Comparison of ENCODE assay signal across 8 mouse cellular contexts in the genomic region with DNA sequence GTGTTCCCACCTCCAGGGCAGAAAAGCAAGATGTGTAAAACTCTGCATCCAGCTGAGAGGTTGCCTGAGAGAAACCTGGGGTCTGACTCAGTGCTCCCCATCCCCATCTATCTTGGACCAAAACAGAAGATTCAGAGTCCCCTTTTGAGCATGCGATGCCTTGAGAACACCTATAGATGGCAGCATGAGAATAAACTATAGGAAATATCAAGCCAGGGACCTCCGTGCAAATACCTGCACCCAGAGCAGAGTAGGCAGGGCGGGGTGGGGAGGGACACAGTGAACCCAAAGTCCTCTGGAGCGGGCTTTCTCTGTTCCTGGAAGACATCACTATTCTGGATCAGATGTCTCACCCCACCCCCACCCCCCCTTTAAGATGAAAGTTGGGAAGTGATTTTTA. TPM values are rescaled to one million over a fixed set of nuclear protein-coding genes. Genes with fewer than 3 reads are reported as not detected.
DNase-seq lines count a peak whose midpoint lies in the region; TF ChIP-seq lines count a peak whose summit lies in the region.

No protein-coding gene starts in this region.

- TF ChIP-seq CTCF in kidney, adult 2 months (conservative IDR thresholded peaks at IDR 0.05; ENCODE audit: insufficient read depth, insufficient read length, low read depth, low read length), result 0 out of 2 replicates have a peak, but pooled peaks have one; percentile 16

- DNase-seq in cerebellum, postnatal 10 days, result peak; percentile 38 to 42
- DNase-seq in cerebellum, adult 11-12 months, result no peak
- no peak for DNase-seq in kidney, adult 2 months
- no peak for DNase-seq in kidney, postnatal 10 days
- peak; percentile 28 for DNase-seq in retina, embryonic 14.5 days (ENCODE audit: low spot score)
- no peak for DNase-seq in retina, postnatal 1 day
- peak; percentile 20 for DNase-seq in thymus, postnatal 14 days
- no peak for DNase-seq in MN1 (ENCODE audit: low spot score)

- no peaks in the 10 kb centered on the region for H3K27me3 ChIP-seq in kidney, adult 2 months (replicated peaks; ENCODE audit: control insufficient read depth, insufficient read depth, low read length)

- H3K4me1 ChIP-seq in kidney, adult 2 months (ENCODE audit: control insufficient read depth, insufficient read depth, low read length), result no peaks in the 10 kb centered on the region

- WGBS in kidney, adult 2 months, result 54% methylated on average over 4 of the region's 4 CpGs

- no peak for TF ChIP-seq POLR2A in kidney, adult 2 months (IDR thresholded peaks at IDR 0.05; ENCODE audit: low read depth, low read length)

- H3K27ac ChIP-seq in kidney, adult 2 months (ENCODE audit: insufficient read depth, low read depth, low read length), result no peak overlapping the region

- no peaks in the 10 kb centered on the region for H3K36me3 ChIP-seq in kidney, adult 2 months (ENCODE audit: control insufficient read depth, insufficient read depth, low read length)

- no peak overlapping the region for H3K4me3 ChIP-seq in kidney, adult 2 months (ENCODE audit: insufficient read depth, low read depth, low read length)

RNA-seq across cellular contexts. Expression of gene Tecta, which starts 11.2 kb away (rescaled TPM):
- polyA plus RNA-seq in kidney, adult 2 months (2012; rRNA removed), result 0.01 and 0.08 TPM in 2 replicates

Comparison
In these comparisons a context has a peak if more than half of its experiments do, and no peak if none do; other contexts are left out.
1. DNase-seq: peak in cerebellum, postnatal 10 days (2 of 2), retina, embryonic 14.5 days (single experiment) and thymus, postnatal 14 days (single experiment); none in cerebellum, adult 11-12 months (single experiment), kidney, adult 2 months (single experiment), kidney, postnatal 10 days (single experiment), retina, postnatal 1 day (single experiment) and MN1 (single experiment).